Mouse (Mus musculus) embryonic fibroblast, embryonic 13.5 days (primary cell): ENCODE data around the gene Ccdc13.

Experiments
- CTCF ChIP-seq: IDR thresholded peaks from 2 replicates; pipeline ENCODE4 v1.5.1; 2011; ENCODE audit warnings: mild to moderate bottlenecking, control low read depth, low read length, moderate library complexity, borderline replicate concordance; ENCODE audit not compliant: insufficient read depth
- POLR2A ChIP-seq: IDR thresholded peaks from 2 replicates; pipeline ENCODE4 v1.6.1; 2011; ENCODE audit warnings: low read depth, mild to moderate bottlenecking, control low read depth, low read length, moderate library complexity

DNA sequence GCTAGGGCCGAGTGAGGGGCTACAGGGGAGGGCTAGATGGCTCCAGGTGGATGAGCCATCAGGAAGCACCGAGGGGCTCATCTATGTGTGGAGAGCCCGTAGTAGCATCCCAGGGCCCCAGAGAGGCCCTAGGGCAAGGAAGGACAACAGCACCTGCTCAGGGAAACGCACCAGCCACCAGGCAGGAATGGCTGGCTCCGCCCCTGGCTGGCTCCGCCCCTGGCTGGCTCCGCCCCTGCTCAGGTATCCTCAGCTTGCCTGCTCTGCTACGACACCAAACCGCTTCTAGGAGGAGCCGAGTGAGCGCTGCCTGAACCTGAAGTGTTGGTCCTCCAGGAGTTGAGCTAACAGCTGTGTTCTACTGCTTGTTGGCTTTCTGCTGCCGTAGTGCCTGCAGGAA, 41.5 kb downstream of the Ccdc13 start:
- TF ChIP-seq POLR2A (no peak), CTCF (no peak)
